Mouse (Mus musculus): Measurements from ENCODE around the gene Oaz1. TPM values are rescaled to one million over a fixed set of nuclear protein-coding genes. Genes with fewer than 3 reads are reported as not detected.
A peak's percentile ranks its signal among the peaks of the same experiment; 100 is the strongest.
"Not testable (repeated sequence)": the region's sequence is repeated elsewhere in the genome, so short reads cannot be mapped to it uniquely, and the experiment has no call there.

Oaz1 gene
- polyA plus RNA-seq, 1 experiment from 2014 or later, result 1,529 TPM

- no peak for ATAC-seq (ENCODE audit: low read depth)
- no peak for DNase-seq
- Histone ChIP-seq H3K27me3 (peaks cover 36% of the 10 kb centered on the region), H3K4me2 (no peak overlapping the region), H3K9me3 (replicated peaks) (no peaks in the 10 kb centered on the region), H3K4me3 (replicated peaks) (no peak overlapping the region), H3K36me3 (no peaks in the 10 kb centered on the region), H3K9ac (no peak overlapping the region), H3K4me1 (replicated peaks) (peaks cover 29% of the 10 kb centered on the region), H3K27ac (no peak overlapping the region)
- WGBS (ENCODE audit: insufficient replicate concordance), result 57% methylated on average over 7 of the region's 7 CpGs
Measured at GRCm38 (mm10) chr10:80814800-80815199, 11.7 kb upstream of the Oaz1 start.

GRCm38 (mm10) chr10:80816303-80816702 is 10.2 kb upstream of the Oaz1 start:
- not testable (repeated sequence) for H3K4me3 ChIP-seq (replicated peaks); ATAC-seq (ENCODE audit: low read depth); H3K9me3 ChIP-seq (replicated peaks); H3K27ac ChIP-seq; H3K4me2 ChIP-seq; H3K9ac ChIP-seq; H3K36me3 ChIP-seq; DNase-seq
- 49% methylated on average over 3 of the region's 3 CpGs for WGBS (ENCODE audit: insufficient replicate concordance)
- peaks cover 31% of the 10 kb centered on the region for H3K4me1 ChIP-seq (replicated peaks)
- peaks cover 21% of the 10 kb centered on the region for H3K27me3 ChIP-seq

- 69% methylated on average over 2 of the region's 2 CpGs for WGBS (ENCODE audit: insufficient replicate concordance)
- Histone ChIP-seq H3K9me3 (replicated peaks) (no peaks in the 10 kb centered on the region), H3K4me2 (no peak overlapping the region), H3K4me1 (replicated peaks) (peaks cover 33% of the 10 kb centered on the region), H3K9ac (no peak overlapping the region), H3K27me3 (peaks cover 12% of the 10 kb centered on the region), H3K27ac (peak overlapping the region; percentile 3; the same call in 1 of the 2 replicates), H3K4me3 (replicated peaks) (no peak overlapping the region), H3K36me3 (no peaks in the 10 kb centered on the region)
- ATAC-seq (ENCODE audit: low read depth), result no peak
- no peak for DNase-seq
Measured at GRCm38 (mm10) chr10:80817164-80817563, 9.3 kb upstream of the Oaz1 start.

- H3K4me1 ChIP-seq (replicated peaks), result peaks cover 40% of the 10 kb centered on the region
Measured at GRCm38 (mm10) chr10:80817955-80818354, 8.5 kb upstream of the Oaz1 start.

GRCm38 (mm10) chr10:80818599-80819281 is 7.7 kb upstream of the Oaz1 start:
- DNase-seq, result peak; percentile 85
- no peak overlapping the region; the same call in 1 of the 2 replicates for H3K4me3 ChIP-seq (replicated peaks)
- peak overlapping the region; percentile 54 for H3K9ac ChIP-seq
- H3K27ac ChIP-seq, result peak overlapping the region; percentile 94
- peak overlapping the region; percentile 36 for H3K4me2 ChIP-seq
- 36% methylated on average over 6 of the region's 6 CpGs for WGBS (ENCODE audit: insufficient replicate concordance)
- no peaks in the 10 kb centered on the region for H3K9me3 ChIP-seq (replicated peaks)
- ATAC-seq (ENCODE audit: low read depth), result peak; percentile 99
- peaks cover 48% of the 10 kb centered on the region for H3K4me1 ChIP-seq (replicated peaks)
- no peaks in the 10 kb centered on the region for H3K36me3 ChIP-seq
- no peaks in the 10 kb centered on the region for H3K27me3 ChIP-seq

More at GRCm38 (mm10) chr10:80817955-80818354, 8.5 kb upstream of the Oaz1 start:
- not testable (repeated sequence) for H3K4me3 ChIP-seq (replicated peaks); H3K9me3 ChIP-seq (replicated peaks); DNase-seq; H3K27me3 ChIP-seq; ATAC-seq (ENCODE audit: low read depth); H3K36me3 ChIP-seq
- Histone ChIP-seq H3K4me2 (peak overlapping the region; percentile 36; the same call in 1 of the 2 replicates), H3K9ac (peak overlapping the region; percentile 54; the same call in 1 of the 2 replicates), H3K27ac (peak overlapping the region; percentile 94)
- 81% methylated on average over 7 of the region's 7 CpGs for WGBS (ENCODE audit: insufficient replicate concordance)

GRCm38 (mm10) chr10:80819406-80819805 is 7.0 kb upstream of the Oaz1 start:
- Histone ChIP-seq H3K4me3 (replicated peaks) (no peak overlapping the region), H3K27ac (peak overlapping the region; percentile 94), H3K36me3 (no peaks in the 10 kb centered on the region), H3K27me3 (no peaks in the 10 kb centered on the region), H3K4me1 (replicated peaks) (peaks cover 54% of the 10 kb centered on the region), H3K9ac (peak overlapping the region; percentile 54), H3K4me2 (peak overlapping the region; percentile 36), H3K9me3 (replicated peaks) (no peaks in the 10 kb centered on the region)
- DNase-seq (no peak), ATAC-seq (ENCODE audit: low read depth) (no peak)
- 52% methylated on average over 3 of the region's 3 CpGs for WGBS (ENCODE audit: insufficient replicate concordance)

GRCm38 (mm10) chr10:80821991-80822390 is 4.5 kb upstream of the Oaz1 start:
- ATAC-seq (ENCODE audit: low read depth) (no peak), DNase-seq (peak; percentile 42)
- peak overlapping the region; percentile 85 for H3K27ac ChIP-seq
- H3K9ac ChIP-seq, result peak overlapping the region; percentile 40
- H3K4me1 ChIP-seq (replicated peaks), result peaks cover 67% of the 10 kb centered on the region
- WGBS (ENCODE audit: insufficient replicate concordance), result 46% methylated on average over 2 of the region's 2 CpGs
- H3K27me3 ChIP-seq, result no peaks in the 10 kb centered on the region
- H3K4me2 ChIP-seq, result peak overlapping the region; percentile 2; the same call in 1 of the 2 replicates
- H3K9me3 ChIP-seq (replicated peaks), result no peaks in the 10 kb centered on the region
- H3K36me3 ChIP-seq, result no peaks in the 10 kb centered on the region
- no peak overlapping the region for H3K4me3 ChIP-seq (replicated peaks)

GRCm38 (mm10) chr10:80822528-80822927 is 3.9 kb upstream of the Oaz1 start:
- 70% methylated on average over 5 of the region's 5 CpGs for WGBS (ENCODE audit: insufficient replicate concordance)
- H3K27me3 ChIP-seq, result no peaks in the 10 kb centered on the region
- H3K27ac ChIP-seq, result peak overlapping the region; percentile 85
- peak overlapping the region; percentile 2; the same call in 1 of the 2 replicates for H3K4me2 ChIP-seq
- H3K4me1 ChIP-seq (replicated peaks), result peaks cover 68% of the 10 kb centered on the region
- H3K9ac ChIP-seq, result peak overlapping the region; percentile 40
- peak; percentile 55 for DNase-seq
- H3K9me3 ChIP-seq (replicated peaks), result no peaks in the 10 kb centered on the region
- ATAC-seq (ENCODE audit: low read depth), result no peak
- peaks cover 2% of the 10 kb centered on the region for H3K36me3 ChIP-seq
- H3K4me3 ChIP-seq (replicated peaks), result no peak overlapping the region

GRCm38 (mm10) chr10:80823316-80823715 is 3.1 kb upstream of the Oaz1 start:
- no peak for DNase-seq
- Histone ChIP-seq H3K4me1 (replicated peaks) (peaks cover 69% of the 10 kb centered on the region), H3K4me2 (no peak overlapping the region), H3K4me3 (replicated peaks) (no peak overlapping the region), H3K9me3 (replicated peaks) (no peaks in the 10 kb centered on the region), H3K27me3 (no peaks in the 10 kb centered on the region), H3K27ac (peak overlapping the region; percentile 87), H3K36me3 (peaks cover 9% of the 10 kb centered on the region), H3K9ac (0 out of 2 replicates have a peak overlapping the region, but pooled peaks have one; percentile 49)
- WGBS (ENCODE audit: insufficient replicate concordance), result 57% methylated on average over 1 of the region's 1 CpGs
- ATAC-seq (ENCODE audit: low read depth), result no peak

GRCm38 (mm10) chr10:80823847-80824643 is 2.4 kb upstream of the Oaz1 start:
- no peak for ATAC-seq (ENCODE audit: low read depth)
- peak overlapping the region; percentile 49 for H3K9ac ChIP-seq
- peaks cover 15% of the 10 kb centered on the region for H3K36me3 ChIP-seq
- no peak for DNase-seq
- H3K4me2 ChIP-seq, result peak overlapping the region; percentile 29
- H3K4me1 ChIP-seq (replicated peaks), result peaks cover 66% of the 10 kb centered on the region
- no peaks in the 10 kb centered on the region for H3K27me3 ChIP-seq
- 45% methylated on average over 8 of the region's 8 CpGs for WGBS (ENCODE audit: insufficient replicate concordance)
- no peaks in the 10 kb centered on the region for H3K9me3 ChIP-seq (replicated peaks)
- H3K4me3 ChIP-seq (replicated peaks), result no peak overlapping the region
- peak overlapping the region; percentile 87 for H3K27ac ChIP-seq

GRCm38 (mm10) chr10:80824827-80825226 is 1.6 kb upstream of the Oaz1 start:
- Histone ChIP-seq H3K27me3 (no peaks in the 10 kb centered on the region), H3K4me1 (replicated peaks) (peaks cover 66% of the 10 kb centered on the region), H3K4me3 (replicated peaks) (no peak overlapping the region), H3K4me2 (peak overlapping the region; percentile 29), H3K9me3 (replicated peaks) (no peaks in the 10 kb centered on the region), H3K9ac (peak overlapping the region; percentile 44; the same call in 1 of the 2 replicates), H3K27ac (peak overlapping the region; percentile 87), H3K36me3 (peaks cover 23% of the 10 kb centered on the region)
- no peak for ATAC-seq (ENCODE audit: low read depth)
- DNase-seq, result no peak
- WGBS (ENCODE audit: insufficient replicate concordance), result 40% methylated on average over 2 of the region's 2 CpGs

All from liver, embryonic 13.5 days (tissue).